Mouse (Mus musculus) kidney, embryonic 14.5 days (tissue): ENCODE measurements around the gene Runx2. TPM values are rescaled to one million over a fixed set of nuclear protein-coding genes. Genes with fewer than 3 reads are reported as not detected.

Source experiments
- ATAC-seq: fragments of 200-750 bp; cut with Nextera tagmentation; 2 replicates; pipeline ENCODE4 v1.8.0; 2017; ENCODE audit warnings: moderate number of reproducible peaks, mild to moderate bottlenecking, moderate TSS enrichment, moderate library complexity; ENCODE audit not compliant: low FRiP score, low TSS enrichment
- H3K27ac ChIP-seq: fragments of 300-500 bp; sonication (generic); 2 replicates; pipeline ENCODE4 v1.5.1; 2014; ENCODE audit warnings: low read depth, mild to moderate bottlenecking, low read length, moderate library complexity, mixed read lengths
- H3K27me3 ChIP-seq: fragments of 300-500 bp; sonication (generic); 2 replicates; pipeline ENCODE4 v1.6.1; 2014; ENCODE audit warnings: mild to moderate bottlenecking, low read length; ENCODE audit not compliant: control insufficient read depth, insufficient read depth
- H3K36me3 ChIP-seq: fragments of 300-500 bp; sonication (generic); 2 replicates; pipeline ENCODE4 v1.6.1; 2014; ENCODE audit warnings: low read length, mixed read lengths; ENCODE audit not compliant: control insufficient read depth, insufficient read depth
- H3K4me1 ChIP-seq: fragments of 300-500 bp; sonication (generic); 2 replicates; pipeline ENCODE4 v1.6.1; 2014; ENCODE audit warnings: low read length, mixed read lengths; ENCODE audit not compliant: control insufficient read depth, insufficient read depth
- H3K4me2 ChIP-seq: fragments of 300-500 bp; sonication (generic); replicated peaks from 2 replicates; pipeline ENCODE4 v1.6.1; 2014; ENCODE audit warnings: low read depth, mild to moderate bottlenecking, low read length
- H3K4me3 ChIP-seq: fragments of 300-500 bp; sonication (generic); 2 replicates; pipeline ENCODE4 v1.5.1; 2014; ENCODE audit warnings: mild to moderate bottlenecking, low read length
- H3K9ac ChIP-seq: fragments of 300-500 bp; sonication (generic); 2 replicates; pipeline ENCODE4 v1.6.1; 2014; ENCODE audit warnings: low read depth, mild to moderate bottlenecking, low read length, moderate library complexity
- H3K9me3 ChIP-seq: fragments of 300-500 bp; sonication (generic); 2 replicates; pipeline ENCODE4 v1.6.1; 2016; ENCODE audit warnings: low read length; ENCODE audit not compliant: control insufficient read depth
- WGBS: fragments of 180-500 bp; shearing (Covaris S2); extraction: QIAGEN DNeasy Blood & Tissue Kit; methylation state at CpG from one replicate; pipeline ENCODE4 v1.1.7; 2014; 5-methylcytosine and 5-hydroxymethylcytosine counted together
- polyA plus RNA-seq: library from polyadenylated mRNA; unstranded; fragments of >200 nt; fragmentation: Nextera tagmentation; extraction: Ambion mirVana; gene quantifications from 2 replicates; pipeline ENCODE4 v1.2.1, GENCODE M21; 2014

Gene Runx2
- polyA plus RNA-seq, 1 experiment from 2014 or later = 2.4 TPM

DNA sequence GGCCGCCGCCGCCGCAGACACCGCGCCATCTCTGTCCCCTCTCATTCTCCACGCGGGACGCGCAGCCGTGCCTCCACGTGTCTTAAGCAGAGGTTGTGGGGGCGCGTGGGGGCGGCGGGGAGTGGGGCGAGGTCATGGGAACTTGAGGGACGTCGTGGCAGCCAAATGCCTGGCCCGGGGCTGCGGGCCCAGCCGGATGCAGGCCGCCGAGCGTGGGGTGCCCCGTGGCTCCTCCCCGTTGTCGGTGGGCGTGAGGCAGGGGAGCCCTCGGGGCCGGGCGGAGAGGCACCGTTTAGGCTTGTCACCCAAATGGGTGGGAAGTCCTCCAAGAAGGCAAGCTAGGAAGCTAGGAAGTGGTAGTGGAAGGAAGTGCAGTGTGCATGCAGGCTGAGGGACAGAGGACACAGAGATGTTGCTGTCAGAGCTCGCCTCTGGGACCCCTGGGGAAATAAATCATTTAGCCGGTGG lies 37.2 kb downstream of the Runx2 start:
- peaks cover 7% of the 10 kb centered on the region; the same call in 1 of the 2 replicates for H3K4me1 ChIP-seq
- H3K36me3 ChIP-seq = no peaks in the 10 kb centered on the region
- H3K4me2 ChIP-seq = peak overlapping the region; percentile 74
- peak overlapping the region; percentile 86 for H3K4me3 ChIP-seq
- H3K27me3 ChIP-seq = no peaks in the 10 kb centered on the region
- under 1% methylated on average over 32 of the region's 35 CpGs for WGBS
- ATAC-seq = peak; percentile 84
- H3K9ac ChIP-seq = peak overlapping the region; percentile 93
- no peaks in the 10 kb centered on the region for H3K9me3 ChIP-seq
- peak overlapping the region; percentile 90 for H3K27ac ChIP-seq

- H3K27ac ChIP-seq = peak within 1 kb of the TSS; percentile 90
- ATAC-seq = peak; percentile 96
- H3K9me3 ChIP-seq = no peaks in the 10 kb centered on the region
- 0% methylated on average over 40 of the region's 40 CpGs for WGBS
- no peaks in the 10 kb centered on the region for H3K36me3 ChIP-seq
- H3K4me2 ChIP-seq = peak within 1 kb of the TSS; percentile 74
- H3K27me3 ChIP-seq = no peaks in the 10 kb centered on the region
- H3K4me3 ChIP-seq = peak within 1 kb of the TSS; percentile 86
- peak within 1 kb of the TSS; percentile 93 for H3K9ac ChIP-seq
- peaks cover 7% of the 10 kb centered on the region; the same call in 1 of the 2 replicates for H3K4me1 ChIP-seq
These were observed 37.8 kb downstream of the Runx2 start, which contains the start of gene Supt3 for GRCm38 (mm10) chr17:44776738-44777270. Supt3 (plus strand) TSS chr17:44777152.

- H3K27ac ChIP-seq = no peak overlapping the region
- H3K4me1 ChIP-seq = no peaks in the 10 kb centered on the region
- no peaks in the 10 kb centered on the region for H3K27me3 ChIP-seq
- H3K4me3 ChIP-seq = no peak overlapping the region
- no peaks in the 10 kb centered on the region for H3K36me3 ChIP-seq
- no peak overlapping the region for H3K4me2 ChIP-seq
- no peaks in the 10 kb centered on the region for H3K9me3 ChIP-seq
- 93% methylated on average over 2 of the region's 2 CpGs for WGBS
- no peak for ATAC-seq
- H3K9ac ChIP-seq = no peak overlapping the region
These were observed 42.0 kb downstream of the Runx2 start for GRCm38 (mm10) chr17:44772576-44772975.

DNA sequence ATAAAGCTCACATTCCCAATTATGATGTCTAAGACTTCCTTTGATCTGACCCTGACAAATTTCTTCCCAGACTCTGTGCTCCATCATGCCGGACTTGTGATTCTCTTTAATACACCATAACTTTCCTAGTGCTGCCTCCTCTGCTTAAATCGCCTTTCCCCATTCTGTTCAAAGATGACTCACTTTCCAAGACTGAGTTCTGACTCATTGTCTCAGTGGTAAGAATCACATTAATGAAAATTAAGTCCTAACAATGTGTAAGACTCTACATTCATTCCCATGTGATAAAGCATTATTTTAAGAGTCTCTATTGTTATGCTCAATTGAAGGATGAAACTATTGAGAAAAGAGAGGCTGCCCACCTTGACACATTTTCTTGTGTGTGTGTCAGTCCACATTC lies 43.7 kb downstream of the Runx2 start:
- Histone ChIP-seq H3K27ac (no peak overlapping the region), H3K9ac (no peak overlapping the region), H3K4me3 (no peak overlapping the region), H3K9me3 (no peaks in the 10 kb centered on the region), H3K27me3 (no peaks in the 10 kb centered on the region), H3K36me3 (no peaks in the 10 kb centered on the region), H3K4me2 (no peak overlapping the region), H3K4me1 (no peaks in the 10 kb centered on the region)
- WGBS = 84% methylated on average over 2 of the region's 2 CpGs
- no peak for ATAC-seq

DNA sequence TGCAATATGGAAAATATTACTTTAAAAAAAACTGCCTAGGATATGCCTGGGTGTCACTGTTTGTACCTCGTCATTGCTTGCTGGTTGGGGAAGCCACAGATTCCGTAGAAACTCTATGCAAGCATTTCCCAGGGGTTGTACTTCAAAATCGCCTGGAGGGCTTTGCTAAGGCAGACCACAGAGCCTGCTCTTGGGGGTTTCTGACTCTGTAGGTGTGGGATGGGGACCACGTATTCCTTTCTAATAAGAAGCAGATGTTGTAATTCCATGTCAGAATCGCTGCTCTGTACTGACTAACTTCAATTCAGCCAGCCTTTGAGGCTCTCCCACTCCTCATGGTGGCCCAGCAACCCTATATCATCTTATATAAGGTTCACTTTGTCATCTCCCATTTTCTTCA lies 46.1 kb downstream of the Runx2 start:
- Histone ChIP-seq H3K36me3 (no peaks in the 10 kb centered on the region), H3K27me3 (no peaks in the 10 kb centered on the region), H3K4me3 (no peak overlapping the region), H3K4me2 (no peak overlapping the region), H3K9ac (no peak overlapping the region), H3K4me1 (no peaks in the 10 kb centered on the region), H3K27ac (no peak overlapping the region), H3K9me3 (no peaks in the 10 kb centered on the region)
- WGBS = 60% methylated on average over 5 of the region's 5 CpGs
- no peak for ATAC-seq

- Histone ChIP-seq H3K36me3 (no peaks in the 10 kb centered on the region), H3K9me3 (no peaks in the 10 kb centered on the region), H3K4me3 (no peak overlapping the region), H3K4me2 (no peak overlapping the region), H3K27ac (no peak overlapping the region), H3K4me1 (no peaks in the 10 kb centered on the region), H3K27me3 (no peaks in the 10 kb centered on the region), H3K9ac (no peak overlapping the region)
- WGBS = 95% methylated on average over 1 of the region's 1 CpGs
- ATAC-seq = no peak
These were observed 47.2 kb downstream of the Runx2 start for GRCm38 (mm10) chr17:44767375-44767774.

DNA sequence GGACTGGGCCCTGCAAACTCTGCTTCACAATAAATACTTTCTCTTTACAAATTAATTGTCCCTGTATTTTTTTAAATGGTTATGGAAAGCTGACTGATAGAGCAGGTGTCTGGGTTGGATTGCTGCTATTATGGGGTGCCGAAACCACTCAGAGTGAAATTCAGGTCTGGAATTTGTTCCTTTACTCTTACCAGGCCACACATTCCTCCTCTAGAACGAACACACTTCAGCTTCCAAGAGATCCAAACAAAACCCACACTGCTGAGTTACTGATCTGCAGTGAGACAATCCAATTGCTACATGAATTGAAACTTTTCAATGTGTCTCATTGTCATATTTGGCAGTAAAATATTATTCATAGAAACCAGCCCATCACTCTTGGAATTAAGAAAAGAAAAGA lies 47.6 kb downstream of the Runx2 start:
- H3K4me1 ChIP-seq = no peaks in the 10 kb centered on the region
- no peaks in the 10 kb centered on the region for H3K36me3 ChIP-seq
- no peak overlapping the region for H3K4me2 ChIP-seq
- ATAC-seq = no peak
- no peak overlapping the region for H3K9ac ChIP-seq
- WGBS = 87% methylated on average over 2 of the region's 2 CpGs
- no peaks in the 10 kb centered on the region for H3K27me3 ChIP-seq
- H3K4me3 ChIP-seq = no peak overlapping the region
- no peak overlapping the region for H3K27ac ChIP-seq
- no peaks in the 10 kb centered on the region for H3K9me3 ChIP-seq

- Histone ChIP-seq H3K4me1 (no peaks in the 10 kb centered on the region), H3K4me2 (no peak overlapping the region), H3K36me3 (no peaks in the 10 kb centered on the region), H3K4me3 (no peak overlapping the region), H3K27me3 (no peaks in the 10 kb centered on the region), H3K9me3 (no peaks in the 10 kb centered on the region), H3K9ac (no peak overlapping the region), H3K27ac (no peak overlapping the region)
- WGBS = 83% methylated on average over 11 of the region's 11 CpGs
- ATAC-seq = no peak
These were observed 48.3 kb downstream of the Runx2 start for GRCm38 (mm10) chr17:44766318-44766717.

DNA sequence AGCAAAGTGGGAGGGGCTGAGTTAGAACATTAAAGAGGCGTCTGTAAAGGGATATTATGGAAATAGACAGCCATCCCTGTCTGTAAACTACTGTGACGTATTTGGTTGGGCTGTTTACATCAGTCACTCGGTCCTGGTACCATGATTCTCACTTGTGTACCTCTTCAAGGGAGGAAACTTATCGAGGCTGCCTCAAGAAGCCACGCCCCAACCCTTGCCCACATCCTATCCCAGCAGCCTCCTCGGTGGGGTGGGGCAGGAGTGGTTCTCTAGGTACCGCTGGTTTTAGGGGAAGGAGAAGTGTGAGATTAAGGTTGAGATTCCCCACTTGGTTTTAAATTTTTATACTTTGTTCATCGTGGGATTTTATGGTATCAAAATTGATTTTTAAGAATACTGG lies 69.2 kb downstream of the Runx2 start:
- Histone ChIP-seq H3K27ac (no peak overlapping the region), H3K9ac (no peak overlapping the region), H3K27me3 (0 out of 2 replicates have a peak, but pooled peaks cover 4% of the 10 kb centered on the region), H3K4me1 (no peaks in the 10 kb centered on the region), H3K36me3 (no peaks in the 10 kb centered on the region), H3K4me2 (no peak overlapping the region), H3K4me3 (no peak overlapping the region), H3K9me3 (no peaks in the 10 kb centered on the region)
- ATAC-seq = no peak
- 88% methylated on average over 8 of the region's 8 CpGs for WGBS
